Mouse (Mus musculus) hindlimb bud, embryonic 11.5 days (tissue): ENCODE measurements around the gene Lctl.

Experiments used
- DNase-seq: peaks from one replicate; pipeline ENCODE4 v3.0.0-alpha.2; 2012; ENCODE audit warnings: low read depth, low spot score; ENCODE audit errors: extremely low spot score

The Lctl gene

GRCm38 (mm10) chr9:64116876-64117275 lies at the start of gene Lctl:
Gene Lctl (plus strand): TSS chr9:64117147.
- no peak for DNase-seq

DNA sequence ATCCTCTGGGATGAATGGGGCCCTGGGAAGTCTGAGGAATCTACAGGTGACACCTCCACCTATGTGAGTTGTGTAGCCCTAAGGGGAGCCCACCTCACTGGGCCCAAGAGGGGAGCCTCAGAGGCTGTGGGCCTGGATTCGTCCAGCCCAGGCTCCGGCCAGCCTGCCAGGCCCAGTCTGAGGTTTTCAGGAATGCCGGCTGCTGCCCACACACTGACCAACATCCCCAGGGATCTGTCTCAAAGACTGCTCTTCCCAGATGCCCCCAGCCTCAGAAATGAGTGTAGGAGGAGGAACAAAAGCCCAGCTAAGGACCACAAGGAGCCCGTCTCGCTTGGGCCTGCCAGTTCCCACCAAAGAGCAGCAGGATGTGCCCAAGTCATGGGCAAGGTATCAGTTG lies 49.2 kb upstream of the Lctl start:
- DNase-seq: no peak

DNA sequence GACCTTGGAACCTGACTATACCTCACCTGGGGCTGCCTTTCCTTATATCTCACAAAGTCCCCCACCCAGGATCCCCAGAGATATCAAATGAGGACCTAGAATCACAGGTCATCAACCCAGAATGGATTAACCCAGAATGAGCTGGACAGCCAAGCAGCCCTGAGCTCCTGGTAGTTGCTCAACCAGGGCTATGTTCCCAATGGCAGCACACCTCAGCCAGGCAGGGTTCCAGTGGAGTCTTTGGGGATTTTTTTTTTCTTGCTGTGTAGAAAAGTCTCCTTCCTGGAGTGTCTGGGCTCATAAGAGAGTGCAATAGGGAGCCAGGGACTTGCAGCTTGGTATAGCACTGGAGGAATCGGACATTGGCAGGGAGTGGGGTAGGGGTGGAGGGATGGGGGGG lies 48.4 kb upstream of the Lctl start:
- DNase-seq: no peak

- DNase-seq: no peak
Observed at GRCm38 (mm10) chr9:64069131-64069530, 47.8 kb upstream of the Lctl start.

DNA sequence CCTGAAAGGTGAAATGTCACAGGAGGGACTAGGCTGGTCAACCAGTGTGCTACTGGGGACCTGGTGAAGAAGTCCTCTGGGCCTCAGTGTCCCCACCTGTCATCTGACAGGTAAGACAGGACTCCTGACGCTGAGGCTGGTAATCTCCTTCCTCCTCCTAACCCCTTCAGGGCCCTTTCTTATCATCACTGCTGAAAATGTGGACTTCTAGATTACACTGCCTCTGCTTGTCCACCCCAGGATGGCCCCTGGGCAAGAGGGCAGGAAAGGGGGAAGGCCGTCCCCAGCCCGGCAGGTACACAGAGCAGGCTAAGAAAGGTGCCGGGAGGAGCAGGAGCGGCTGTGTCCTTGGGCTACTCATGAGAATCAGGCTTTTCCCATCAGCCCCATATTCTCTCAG lies 46.3 kb upstream of the Lctl start:
- no peak for DNase-seq

DNA sequence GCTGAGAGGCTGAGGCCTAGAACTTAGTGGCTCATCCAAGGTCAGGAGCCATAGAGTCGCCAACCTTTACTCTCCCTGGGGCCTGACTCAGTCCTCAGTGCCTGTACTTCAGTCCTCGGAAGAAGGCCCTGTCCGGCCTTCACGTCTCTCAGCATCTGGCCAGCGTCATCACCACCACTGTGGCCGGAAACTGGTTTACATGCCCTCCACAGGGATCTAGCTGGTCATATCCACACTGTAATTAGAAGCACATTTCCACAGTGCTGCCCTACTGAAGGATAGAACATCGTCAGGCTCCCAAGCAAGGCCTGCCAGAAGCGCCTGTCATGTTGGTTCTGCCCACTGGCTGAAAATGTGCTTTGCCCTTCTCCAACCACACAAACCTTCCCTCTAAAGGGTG lies 42.1 kb upstream of the Lctl start:
- no peak for DNase-seq

DNA sequence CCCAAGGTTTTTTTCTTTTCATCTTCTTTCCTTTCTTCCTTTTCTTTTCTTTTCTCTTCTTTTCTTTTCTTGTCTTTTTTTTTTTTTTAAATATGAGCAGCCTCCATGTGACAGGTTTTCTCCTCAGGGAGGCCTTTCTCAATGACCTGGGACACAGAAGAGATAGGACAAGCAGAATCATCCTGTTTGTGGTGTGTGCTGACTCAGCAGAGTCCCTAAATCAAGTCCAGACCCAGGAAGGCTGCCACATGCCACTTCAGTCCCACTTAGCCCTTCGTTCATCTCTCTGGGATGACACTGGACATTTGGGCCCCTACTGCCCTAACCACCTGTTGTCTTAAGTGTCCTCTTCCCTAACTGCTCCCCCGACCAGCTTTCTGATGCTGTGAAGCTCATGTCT lies 40.5 kb upstream of the Lctl start:
- no peak for DNase-seq

DNA sequence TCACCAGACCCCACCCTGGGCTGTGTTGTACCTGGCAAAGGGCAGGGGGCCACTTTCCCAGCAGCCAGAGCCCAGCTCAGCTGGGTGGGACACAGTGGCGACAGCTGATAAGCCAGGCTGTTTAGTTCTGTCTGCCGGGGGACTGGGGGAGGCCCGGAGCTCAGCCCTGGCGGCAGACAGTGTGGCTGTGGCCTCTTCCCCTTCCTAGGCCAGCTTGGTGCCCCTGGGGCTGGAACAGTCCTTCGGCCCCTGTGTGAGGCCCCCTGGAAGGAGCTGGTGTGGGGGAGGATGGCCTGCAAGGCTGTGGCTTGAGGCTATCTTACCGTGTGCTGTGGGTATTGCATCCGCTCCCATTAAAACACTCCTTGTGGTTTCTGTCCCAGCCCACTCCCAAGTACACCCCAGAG lies 38.6 kb upstream of the Lctl start:
- DNase-seq: no peak

- no peak for DNase-seq
Observed at GRCm38 (mm10) chr9:64079922-64080321, 37.0 kb upstream of the Lctl start.

DNA sequence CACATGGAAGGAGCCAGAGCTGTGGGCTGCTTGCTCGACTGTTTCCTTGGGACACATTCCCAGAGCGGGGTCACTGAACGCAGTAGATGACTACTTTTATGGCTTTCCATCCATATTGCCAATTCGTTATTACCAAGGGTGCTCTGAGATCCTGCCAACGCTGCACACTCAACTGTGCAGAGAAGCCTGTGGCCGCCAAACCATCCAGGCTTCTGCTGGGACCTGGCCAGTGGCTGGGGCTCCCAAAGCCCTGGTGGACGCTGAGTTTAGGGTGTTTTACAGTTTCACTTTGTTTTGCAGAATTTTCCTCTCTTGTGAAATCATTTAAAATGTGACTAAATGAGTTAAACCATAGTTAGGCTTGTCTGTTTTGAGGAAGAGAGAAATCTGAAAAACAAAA lies 32.7 kb upstream of the Lctl start:
- DNase-seq: no peak

- DNase-seq: no peak
Observed at GRCm38 (mm10) chr9:64084661-64085399, 32.1 kb upstream of the Lctl start.

GRCm38 (mm10) chr9:64085976-64086375 lies 31.0 kb upstream of the Lctl start:
- no peak for DNase-seq

- no peak for DNase-seq
Observed at GRCm38 (mm10) chr9:64086543-64086942, 30.4 kb upstream of the Lctl start.

GRCm38 (mm10) chr9:64087461-64088235 lies 29.3 kb upstream of the Lctl start:
- DNase-seq: peak; percentile 81

- no peak for DNase-seq
Observed at GRCm38 (mm10) chr9:64088346-64088745, 28.6 kb upstream of the Lctl start.

GRCm38 (mm10) chr9:64089004-64089403 lies 27.9 kb upstream of the Lctl start:
- no peak for DNase-seq

DNA sequence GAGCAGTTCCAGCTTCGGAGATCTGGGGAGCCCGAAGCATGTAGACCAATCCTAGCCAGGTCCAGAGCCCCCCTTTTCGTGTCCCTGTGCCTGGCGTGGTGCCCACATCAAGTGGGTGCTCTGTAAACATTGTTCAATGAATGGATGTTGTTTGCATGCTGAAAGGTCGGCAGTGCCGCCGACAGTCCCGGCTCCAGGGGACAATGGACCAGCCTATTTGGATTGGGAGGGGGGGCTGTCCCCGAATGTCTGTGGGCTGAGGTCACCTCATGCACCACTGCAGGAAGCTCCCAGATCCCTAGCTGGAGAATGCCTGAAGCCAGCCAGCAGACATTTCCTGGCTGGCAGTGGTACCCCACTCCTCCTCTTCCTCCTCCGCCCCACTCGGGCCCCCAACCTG lies 22.9 kb upstream of the Lctl start:
- no peak for DNase-seq

GRCm38 (mm10) chr9:64098282-64098681 lies 18.7 kb upstream of the Lctl start:
- no peak for DNase-seq

GRCm38 (mm10) chr9:64100442-64100841 lies 16.5 kb upstream of the Lctl start:
- DNase-seq: peak; percentile 41

DNA sequence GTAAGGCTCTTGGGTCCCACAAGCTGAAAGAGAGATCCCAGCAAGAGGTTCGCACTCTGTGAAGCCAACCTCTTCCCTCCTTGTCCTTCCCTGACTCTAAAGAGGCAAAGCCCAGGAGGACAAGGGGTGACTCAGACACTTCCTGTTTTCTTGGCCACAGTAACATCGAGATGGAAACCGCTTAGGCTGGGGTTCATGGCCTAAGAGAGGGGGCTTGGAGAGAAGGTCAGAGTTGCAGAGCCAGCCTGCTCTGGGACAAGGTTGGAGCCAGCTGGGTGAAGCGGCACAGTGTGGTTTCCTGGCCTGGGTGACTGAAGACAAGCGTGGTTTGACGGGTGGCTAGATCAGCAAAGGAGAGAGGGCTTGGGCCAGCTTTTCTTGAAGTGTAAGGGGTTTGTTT lies 11.6 kb upstream of the Lctl start:
- no peak for DNase-seq

- DNase-seq: no peak
Observed at GRCm38 (mm10) chr9:64110502-64110901, 6.4 kb upstream of the Lctl start.

GRCm38 (mm10) chr9:64114646-64115045 lies 2.3 kb upstream of the Lctl start:
- DNase-seq: no peak

- no peak for DNase-seq
Observed at GRCm38 (mm10) chr9:64115756-64116155, 1.2 kb upstream of the Lctl start.
